ENCODE assay signal across 9 mouse cellular contexts in genomic region chr11:50024833-50025720, GRCm38 (mm10). TPM values are rescaled to one million over a fixed set of nuclear protein-coding genes. Genes with fewer than 3 reads are reported as not detected.
DNase-seq lines count a peak whose midpoint lies in the region; ATAC-seq and TF ChIP-seq lines count a peak whose summit lies in the region.
"Had no signal": no experiment of that assay in that cellular context is flagged by ENCODE, and none has a peak within 500 bp of the region (broad histone marks: within the 10 kb centered on the region; RNA-seq: fewer than 3 reads in every experiment).

TSS of gene Rnf130 (plus strand) at chr11:50025346.

- in situ Hi-C loops in ES-E14 (cut with MboI; ENCODE audit: low sequenced_read_pairs in 2 of 2, unreplicated experiment in 2 of 2) = no loop called here

- 0 out of 4 replicates have a peak, but pooled peaks cover 0 to 2% of the 10 kb centered on the region in 2 experiments for H3K4me1 ChIP-seq in ES-E14 (ENCODE audit: control insufficient read depth in 2 of 2, insufficient read depth in 2 of 2, low read length in 2 of 2, poor library complexity in 1 of 2)
- peaks cover 37% of the 10 kb centered on the region for H3K4me1 ChIP-seq in forebrain, embryonic 15.5 days
- H3K4me1 ChIP-seq in liver, embryonic 16.5 days (ENCODE audit: control insufficient read depth, low read depth, low read length) = peaks cover 15% of the 10 kb centered on the region
- H3K4me1 ChIP-seq in neural tube, embryonic 13.5 days (replicated peaks) = peaks cover 35% of the 10 kb centered on the region

- peak within 1 kb of the TSS; percentile 73 to 96 for H3K4me3 ChIP-seq in ES-E14 (ENCODE audit: insufficient read depth in 1 of 2, low read depth in 1 of 2, low read length in 2 of 2, poor library complexity in 1 of 2, severe bottlenecking in 1 of 2)
- peak within 1 kb of the TSS; percentile 97 for H3K4me3 ChIP-seq in forebrain, embryonic 15.5 days
- peak within 1 kb of the TSS; percentile 78 for H3K4me3 ChIP-seq in liver, embryonic 16.5 days (ENCODE audit: low read depth, low read length)
- peak within 1 kb of the TSS; percentile 77 for H3K4me3 ChIP-seq in neural tube, embryonic 13.5 days
- H3K4me3 ChIP-seq: myocyte had no signal

- no peak within 1 kb of the TSS for H3K27ac ChIP-seq in ES-E14 (ENCODE audit: insufficient read depth, low read depth, low read length, poor library complexity, severe bottlenecking)
- peak within 1 kb of the TSS; percentile 97 for H3K27ac ChIP-seq in forebrain, embryonic 15.5 days (replicated peaks)
- H3K27ac ChIP-seq in liver, embryonic 16.5 days (ENCODE audit: low read length) = peak within 1 kb of the TSS; percentile 68
- H3K27ac ChIP-seq in neural tube, embryonic 13.5 days (replicated peaks) = peak within 1 kb of the TSS; percentile 97

- no peaks in the 10 kb centered on the region for H3K36me3 ChIP-seq in ES-E14 (ENCODE audit: control insufficient read depth, insufficient read depth, low read length, poor library complexity, severe bottlenecking)
- no peaks in the 10 kb centered on the region for H3K36me3 ChIP-seq in forebrain, embryonic 15.5 days
- no peaks in the 10 kb centered on the region for H3K36me3 ChIP-seq in liver, embryonic 16.5 days (ENCODE audit: control insufficient read depth, insufficient read depth)
- H3K36me3 ChIP-seq in neural tube, embryonic 13.5 days = no peaks in the 10 kb centered on the region

- H3K9ac ChIP-seq in ES-E14 (ENCODE audit: insufficient read depth, low read depth, low read length, poor library complexity, severe bottlenecking) = peak within 1 kb of the TSS; percentile 75
- H3K9ac ChIP-seq in forebrain, embryonic 15.5 days (replicated peaks) = peak within 1 kb of the TSS; percentile 98
- H3K9ac ChIP-seq in liver, embryonic 16.5 days (ENCODE audit: low read depth, low read length) = peak within 1 kb of the TSS; percentile 82
- peak within 1 kb of the TSS; percentile 99 for H3K9ac ChIP-seq in neural tube, embryonic 13.5 days

- DNase-seq in ES-E14 (ENCODE audit: low read depth, low spot score) = peak; percentile 68
- peak; percentile 97 for DNase-seq in cerebellum, adult 11-12 months
- DNase-seq in heart, postnatal 14 days = peak; percentile 97 to 98
- DNase-seq in large intestine, adult 2 months (ENCODE audit: low read depth, low spot score) = peak; percentile 70
- peak; percentile 72 for DNase-seq in telencephalon, adult 2 months (ENCODE audit: low read depth, low spot score)

- H3K4me2 ChIP-seq in forebrain, embryonic 15.5 days (replicated peaks) = peak within 1 kb of the TSS; percentile 64
- H3K4me2 ChIP-seq in liver, embryonic 16.5 days (ENCODE audit: low read depth, low read length) = peak within 1 kb of the TSS; percentile 98
- H3K4me2 ChIP-seq in neural tube, embryonic 13.5 days = peak within 1 kb of the TSS; percentile 79

- intact Hi-C loops in heart, postnatal 14 days (cut with DNase I) = loop anchor here (1.0 to 5.0 kb wide), 3 partner anchors 42 to 106 kb away; partner anchors contain the start of gene Tbc1d9b

- H3K27me3 ChIP-seq in forebrain, embryonic 15.5 days = no peaks in the 10 kb centered on the region
- H3K27me3 ChIP-seq in liver, embryonic 16.5 days (ENCODE audit: control insufficient read depth, insufficient read depth, low read depth, low read length) = peaks cover 4% of the 10 kb centered on the region; the same call in 1 of the 2 replicates
- H3K27me3 ChIP-seq in neural tube, embryonic 13.5 days = peaks cover 10% of the 10 kb centered on the region

- H3K9me3 ChIP-seq in ES-E14 (ENCODE audit: control insufficient read depth, insufficient read depth, low read depth, low read length) = no peaks in the 10 kb centered on the region
- H3K9me3 ChIP-seq in forebrain, embryonic 15.5 days = no peaks in the 10 kb centered on the region
- H3K9me3 ChIP-seq in liver, embryonic 16.5 days (replicated peaks; ENCODE audit: control insufficient read depth, low read length) = no peaks in the 10 kb centered on the region
- H3K9me3 ChIP-seq in neural tube, embryonic 13.5 days = no peaks in the 10 kb centered on the region

- WGBS in forebrain, embryonic 15.5 days = under 1% methylated on average over 126 of the region's 129 CpGs
- WGBS in large intestine, adult 2 months = 3% methylated on average over 129 of the region's 129 CpGs
- WGBS in liver, embryonic 16.5 days (ENCODE audit: insufficient replicate concordance) = under 1% methylated on average over 108 of the region's 129 CpGs
- under 1% methylated on average over 119 of the region's 129 CpGs for WGBS in neural tube, embryonic 13.5 days

- peak; percentile 92 for ATAC-seq in forebrain, embryonic 15.5 days (replicated peaks)
- peak; percentile 95 for ATAC-seq in liver, embryonic 16.5 days (ENCODE audit: low read depth)
- peak; percentile 89 for ATAC-seq in neural tube, embryonic 13.5 days (ENCODE audit: low read depth)

TF ChIP-seq in ES-E14, 5 proteins besides CTCF, POLR2A, EP300 and RAD21:
- no peak for TF ChIP-seq MAFK (IDR thresholded peaks at IDR 0.05; ENCODE audit: insufficient read depth, low read depth, low read length)
- no peak for TF ChIP-seq CHD2 (IDR thresholded peaks at IDR 0.05; ENCODE audit: low read depth, low read length)
- TF ChIP-seq ZC3H11A (IDR thresholded peaks at IDR 0.05; ENCODE audit: borderline replicate concordance, low read depth, low read length) = no peak
- TF ChIP-seq ZNF384 (IDR thresholded peaks at IDR 0.05; ENCODE audit: low read depth, low read length) = no peak
- no peak for TF ChIP-seq HCFC1 (IDR thresholded peaks at IDR 0.05; ENCODE audit: borderline replicate concordance, insufficient read depth, low read length)

RNA-seq across cellular contexts. Expression of gene Rnf130, which starts in this region (rescaled TPM):
- total RNA-seq in ES-E14 (2012; rRNA removed) = 23.9 and 25.0 TPM in 2 replicates
- polyA plus RNA-seq in forebrain, embryonic 15.5 days (2015; fragmentation: Nextera tagmentation; extraction: Ambion mirVana) = 75.8 and 78.0 TPM in 2 replicates
- 10 to 100 TPM; 45.0 to 53.6 TPM for total RNA-seq in heart, postnatal 14 days (2021)
- polyA plus RNA-seq in large intestine, adult 2 months (2012; rRNA removed) = 13.0 and 14.9 TPM in 2 replicates
- 21.3 and 21.9 TPM in 2 replicates for polyA plus RNA-seq in liver, embryonic 16.5 days (2015; fragmentation: Nextera tagmentation; extraction: Ambion mirVana)
- 59.2 and 64.2 TPM in 2 replicates for polyA plus RNA-seq in neural tube, embryonic 13.5 days (2015; fragmentation: Nextera tagmentation; extraction: Ambion mirVana)
- polyA plus RNA-seq: myocyte had no signal
